In genomic region chr8:121585159-121585825, GRCm38 (mm10) we compare ENCODE assay signal across 8 mouse cellular contexts. TPM values are rescaled to one million over a fixed set of nuclear protein-coding genes. Genes with fewer than 3 reads are reported as not detected.
DNase-seq lines count a peak whose midpoint lies in the region; ATAC-seq and TF ChIP-seq lines count a peak whose summit lies in the region.

No protein-coding gene starts in this region.

- H3K4me3 ChIP-seq in heart, embryonic 12.5 days: peak overlapping the region; percentile 63
- H3K4me3 ChIP-seq in kidney, postnatal 0 days (replicated peaks; ENCODE audit: low read depth, low read length): peak overlapping the region; percentile 45
- peak overlapping the region; percentile 65 for H3K4me3 ChIP-seq in liver, embryonic 11.5 days (ENCODE audit: low read depth, low read length)
- H3K4me3 ChIP-seq in stomach, embryonic 14.5 days (ENCODE audit: low read depth, low read length): peak overlapping the region; percentile 57

- H3K36me3 ChIP-seq in heart, embryonic 12.5 days: no peaks in the 10 kb centered on the region
- H3K36me3 ChIP-seq in kidney, postnatal 0 days (ENCODE audit: insufficient read depth, low read length): no peaks in the 10 kb centered on the region
- H3K36me3 ChIP-seq in liver, embryonic 11.5 days (ENCODE audit: control insufficient read depth, insufficient read depth, low read length): no peaks in the 10 kb centered on the region
- no peaks in the 10 kb centered on the region for H3K36me3 ChIP-seq in stomach, embryonic 14.5 days (ENCODE audit: control insufficient read depth, insufficient read depth, low read length)

- WGBS in heart, embryonic 12.5 days: 2% methylated on average over 47 of the region's 47 CpGs
- WGBS in kidney, postnatal 0 days: 1% methylated on average over 47 of the region's 47 CpGs
- WGBS in liver, embryonic 11.5 days: 2% methylated on average over 47 of the region's 47 CpGs
- WGBS in stomach, embryonic 14.5 days: under 1% methylated on average over 47 of the region's 47 CpGs

- no peaks in the 10 kb centered on the region for H3K9me3 ChIP-seq in heart, embryonic 12.5 days (replicated peaks)
- H3K9me3 ChIP-seq in kidney, postnatal 0 days (replicated peaks; ENCODE audit: low read length): no peaks in the 10 kb centered on the region
- no peaks in the 10 kb centered on the region for H3K9me3 ChIP-seq in liver, embryonic 11.5 days (ENCODE audit: control insufficient read depth, low read length)
- no peaks in the 10 kb centered on the region for H3K9me3 ChIP-seq in stomach, embryonic 14.5 days (ENCODE audit: control insufficient read depth, low read depth, low read length)

- H3K9ac ChIP-seq in heart, embryonic 12.5 days: peak overlapping the region; percentile 70
- H3K9ac ChIP-seq in kidney, postnatal 0 days (ENCODE audit: low read depth, low read length): peak overlapping the region; percentile 65
- H3K9ac ChIP-seq in liver, embryonic 11.5 days (ENCODE audit: low read depth, low read length): peak overlapping the region; percentile 74
- H3K9ac ChIP-seq in stomach, embryonic 14.5 days (replicated peaks; ENCODE audit: low read depth, low read length): peak overlapping the region; percentile 28; the same call in 1 of the 2 replicates

- no peaks in the 10 kb centered on the region for H3K27me3 ChIP-seq in heart, embryonic 12.5 days (replicated peaks)
- H3K27me3 ChIP-seq in kidney, postnatal 0 days (ENCODE audit: insufficient read depth, low read length): no peaks in the 10 kb centered on the region
- H3K27me3 ChIP-seq in liver, embryonic 11.5 days (replicated peaks; ENCODE audit: control insufficient read depth, insufficient read depth, low read length): no peaks in the 10 kb centered on the region
- no peaks in the 10 kb centered on the region for H3K27me3 ChIP-seq in stomach, embryonic 14.5 days (ENCODE audit: control insufficient read depth, insufficient read depth, low read length)

- peak; percentile 99 for DNase-seq in CD4-positive helper T cell, adult 2 months (ENCODE audit: low read depth, low spot score)
- DNase-seq in brain, embryonic 18.5 days (ENCODE audit: low read depth, low spot score): peak; percentile 96
- peak; percentile 99 for DNase-seq in kidney, postnatal 0 days (ENCODE audit: low spot score)
- DNase-seq in liver, embryonic 11.5 days (ENCODE audit: low spot score): peak; percentile 96
- DNase-seq in naive thymus-derived CD4-positive, alpha-beta T cell, adult 2 months (ENCODE audit: low read depth): peak; percentile 100

- TF ChIP-seq CTCF in kidney, postnatal 0 days (IDR thresholded peaks at IDR 0.05; ENCODE audit: low read depth): no peak

- peak overlapping the region; percentile 66 for H3K4me2 ChIP-seq in heart, embryonic 12.5 days
- peak overlapping the region; percentile 59 for H3K4me2 ChIP-seq in kidney, postnatal 0 days (ENCODE audit: low read length)
- peak overlapping the region; percentile 79 for H3K4me2 ChIP-seq in liver, embryonic 11.5 days
- peak overlapping the region; percentile 51 for H3K4me2 ChIP-seq in stomach, embryonic 14.5 days (replicated peaks; ENCODE audit: low read depth, low read length)

- H3K27ac ChIP-seq in heart, embryonic 12.5 days (ENCODE audit: poor library complexity, severe bottlenecking): 0 out of 2 replicates have a peak overlapping the region, but pooled peaks have one; percentile 2
- peak overlapping the region; percentile 74; the same call in 1 of the 2 replicates for H3K27ac ChIP-seq in kidney, postnatal 0 days
- H3K27ac ChIP-seq in liver, embryonic 11.5 days (ENCODE audit: low read depth, low read length): peak overlapping the region; percentile 49; the same call in 1 of the 2 replicates
- H3K27ac ChIP-seq in stomach, embryonic 14.5 days (ENCODE audit: low read length): no peak overlapping the region

- peaks cover 6% of the 10 kb centered on the region; the same call in 1 of the 2 replicates for H3K4me1 ChIP-seq in heart, embryonic 12.5 days (replicated peaks)
- peaks cover 7% of the 10 kb centered on the region; the same call in 1 of the 2 replicates for H3K4me1 ChIP-seq in kidney, postnatal 0 days (replicated peaks; ENCODE audit: insufficient read depth, low read length)
- H3K4me1 ChIP-seq in liver, embryonic 11.5 days (replicated peaks; ENCODE audit: control insufficient read depth, insufficient read depth, low read length): peaks cover 17% of the 10 kb centered on the region
- peaks cover 7% of the 10 kb centered on the region; the same call in 1 of the 2 replicates for H3K4me1 ChIP-seq in stomach, embryonic 14.5 days (ENCODE audit: control insufficient read depth, insufficient read depth, low read length)

- peak; percentile 84 for ATAC-seq in erythroid progenitor cell, adult 5-6 weeks (replicated peaks; ENCODE audit: low FRiP score, poor library complexity, severe bottlenecking)
- peak; percentile 94 for ATAC-seq in heart, embryonic 12.5 days (ENCODE audit: insufficient number of reproducible peaks, low FRiP score)
- ATAC-seq in kidney, postnatal 0 days (replicated peaks; ENCODE audit: low FRiP score, low read depth): peak; percentile 96
- peak; percentile 91 for ATAC-seq in liver, embryonic 11.5 days (replicated peaks; ENCODE audit: low FRiP score)
- ATAC-seq in stomach, embryonic 14.5 days (ENCODE audit: insufficient number of reproducible peaks, insufficient read depth, low FRiP score, low read depth): peak; percentile 94

RNA-seq across cellular contexts. Expression of gene Map1lc3b, which starts 4.9 kb away (rescaled TPM):
- 93.9 and 137 TPM in 2 replicates for total RNA-seq in erythroid progenitor cell, adult 5-6 weeks (2015; ENCODE audit: low replicate concordance)
- total RNA-seq in erythroid progenitor cell, adult 5-6 weeks (2017; ENCODE audit: low replicate concordance): 84.3 and 101 TPM in 2 replicates
- polyA plus RNA-seq in heart, embryonic 12.5 days (2016; fragmentation: Nextera tagmentation; extraction: Ambion mirVana): 176 and 182 TPM in 2 replicates
- 281 and 284 TPM in 2 replicates for polyA plus RNA-seq in kidney, postnatal 0 days (2015; fragmentation: Nextera tagmentation; extraction: Ambion mirVana)
- 161 and 167 TPM in 2 replicates for polyA plus RNA-seq in liver, embryonic 11.5 days (2014; fragmentation: Nextera tagmentation; extraction: Ambion mirVana)
- polyA plus RNA-seq in stomach, embryonic 14.5 days (2014; fragmentation: Nextera tagmentation; extraction: Ambion mirVana): 240 and 249 TPM in 2 replicates

RNA-seq across cellular contexts. Expression of gene Fbxo31, which starts 6.7 kb away (rescaled TPM):
- total RNA-seq in erythroid progenitor cell, adult 5-6 weeks (2015; ENCODE audit: low replicate concordance): 1.7 and 2.2 TPM in 2 replicates
- 1.5 and 3.5 TPM in 2 replicates for total RNA-seq in erythroid progenitor cell, adult 5-6 weeks (2017; ENCODE audit: low replicate concordance)
- 13.7 and 15.7 TPM in 2 replicates for polyA plus RNA-seq in heart, embryonic 12.5 days (2016; fragmentation: Nextera tagmentation; extraction: Ambion mirVana)
- polyA plus RNA-seq in kidney, postnatal 0 days (2015; fragmentation: Nextera tagmentation; extraction: Ambion mirVana): 13.4 and 14.9 TPM in 2 replicates
- 23.8 and 23.9 TPM in 2 replicates for polyA plus RNA-seq in liver, embryonic 11.5 days (2014; fragmentation: Nextera tagmentation; extraction: Ambion mirVana)
- polyA plus RNA-seq in stomach, embryonic 14.5 days (2014; fragmentation: Nextera tagmentation; extraction: Ambion mirVana): 14.2 and 15.0 TPM in 2 replicates

RNA-seq across cellular contexts. Expression of gene 1700018B08Rik, which starts 41.2 kb away (rescaled TPM):
- not detected in 2 replicates for total RNA-seq in erythroid progenitor cell, adult 5-6 weeks (2015; ENCODE audit: low replicate concordance)
- not detected in 2 replicates for total RNA-seq in erythroid progenitor cell, adult 5-6 weeks (2017; ENCODE audit: low replicate concordance)
- polyA plus RNA-seq in heart, embryonic 12.5 days (2016; fragmentation: Nextera tagmentation; extraction: Ambion mirVana): not detected in 2 replicates
- polyA plus RNA-seq in kidney, postnatal 0 days (2015; fragmentation: Nextera tagmentation; extraction: Ambion mirVana): not detected in 2 replicates
- polyA plus RNA-seq in liver, embryonic 11.5 days (2014; fragmentation: Nextera tagmentation; extraction: Ambion mirVana): not detected in 2 replicates
- not detected in 2 replicates for polyA plus RNA-seq in stomach, embryonic 14.5 days (2014; fragmentation: Nextera tagmentation; extraction: Ambion mirVana)
